Mouse (Mus musculus): ENCODE data around the gene Kremen2. TPM values are rescaled to one million over a fixed set of nuclear protein-coding genes. Genes with fewer than 3 reads are reported as not detected.

Gene Kremen2
- polyA plus RNA-seq, 1 experiment from 2014 or later, result 1.9 TPM

- Histone ChIP-seq H3K36me3 (peaks cover 26% of the 10 kb centered on the region), H3K9me3 (no peaks in the 10 kb centered on the region), H3K27me3 (ENCODE audit: insufficient read depth, poor library complexity, severe bottlenecking) (peaks cover 79% of the 10 kb centered on the region), H3K4me3 (peak overlapping the region; percentile 68), H3K27ac (peak overlapping the region; percentile 72), H3K4me1 (peaks cover 43% of the 10 kb centered on the region)
- WGBS, result under 1% methylated on average over 48 of the region's 48 CpGs
- DNase-seq (ENCODE audit: low spot score), result peak; percentile 75
These were observed 6.2 kb downstream of the Kremen2 start for GRCm38 (mm10) chr17:23739202-23740135.

- peak; percentile 69 for DNase-seq (ENCODE audit: low spot score)
- Histone ChIP-seq H3K27ac (no peak overlapping the region), H3K36me3 (peaks cover 31% of the 10 kb centered on the region), H3K4me1 (peaks cover 40% of the 10 kb centered on the region), H3K4me3 (peak overlapping the region; percentile 68), H3K9me3 (no peaks in the 10 kb centered on the region), H3K27me3 (ENCODE audit: insufficient read depth, poor library complexity, severe bottlenecking) (peaks cover 72% of the 10 kb centered on the region)
- 33% methylated on average over 2 of the region's 2 CpGs for WGBS
These were observed 6.8 kb downstream of the Kremen2 start for GRCm38 (mm10) chr17:23738836-23739201.

- Histone ChIP-seq H3K4me1 (peaks cover 40% of the 10 kb centered on the region), H3K9me3 (no peaks in the 10 kb centered on the region), H3K36me3 (peaks cover 37% of the 10 kb centered on the region), H3K4me3 (no peak overlapping the region), H3K27me3 (ENCODE audit: insufficient read depth, poor library complexity, severe bottlenecking) (peaks cover 62% of the 10 kb centered on the region), H3K27ac (no peak overlapping the region)
- 62% methylated on average over 15 of the region's 15 CpGs for WGBS
- peak; percentile 71 for DNase-seq (ENCODE audit: low spot score)
These were observed 7.9 kb downstream of the Kremen2 start for GRCm38 (mm10) chr17:23737493-23738445.

GRCm38 (mm10) chr17:23734341-23734740, 11.3 kb downstream of the Kremen2 start:
- Histone ChIP-seq H3K27ac (no peak overlapping the region), H3K27me3 (ENCODE audit: insufficient read depth, poor library complexity, severe bottlenecking) (peaks cover 35% of the 10 kb centered on the region), H3K36me3 (peaks cover 40% of the 10 kb centered on the region), H3K9me3 (no peaks in the 10 kb centered on the region), H3K4me1 (peaks cover 15% of the 10 kb centered on the region), H3K4me3 (no peak overlapping the region)
- WGBS, result 92% methylated on average over 1 of the region's 1 CpGs
- no peak for DNase-seq (ENCODE audit: low spot score)

GRCm38 (mm10) chr17:23730441-23730840, 15.2 kb downstream of the Kremen2 start:
- Histone ChIP-seq H3K4me1 (peaks cover 19% of the 10 kb centered on the region), H3K4me3 (no peak overlapping the region), H3K27me3 (ENCODE audit: insufficient read depth, poor library complexity, severe bottlenecking) (peaks cover 2% of the 10 kb centered on the region; the same call in 1 of the 2 replicates), H3K9me3 (no peaks in the 10 kb centered on the region), H3K27ac (no peak overlapping the region), H3K36me3 (peaks cover 20% of the 10 kb centered on the region)
- DNase-seq (ENCODE audit: low spot score), result no peak
- 65% methylated on average over 1 of the region's 1 CpGs for WGBS

- H3K27ac ChIP-seq, result peak overlapping the region; percentile 97
- H3K4me3 ChIP-seq, result peak overlapping the region; percentile 89
- WGBS, result 1% methylated on average over 20 of the region's 20 CpGs
- peak; percentile 97 for DNase-seq (ENCODE audit: low spot score)
- peaks cover 2% of the 10 kb centered on the region; the same call in 1 of the 2 replicates for H3K27me3 ChIP-seq (ENCODE audit: insufficient read depth, poor library complexity, severe bottlenecking)
- H3K4me1 ChIP-seq, result peaks cover 23% of the 10 kb centered on the region
- H3K9me3 ChIP-seq, result no peaks in the 10 kb centered on the region
- no peaks in the 10 kb centered on the region for H3K36me3 ChIP-seq
These were observed 18.9 kb downstream of the Kremen2 start for GRCm38 (mm10) chr17:23726758-23727142.

- WGBS, result 1% methylated on average over 73 of the region's 73 CpGs
These were observed 19.5 kb downstream of the Kremen2 start, which contains the start of gene Pkmyt1 for GRCm38 (mm10) chr17:23725999-23726757. Gene Pkmyt1 (plus strand): TSS chr17:23726336.

GRCm38 (mm10) chr17:23725477-23725876, 20.2 kb downstream of the Kremen2 start:
- H3K9me3 ChIP-seq, result no peaks in the 10 kb centered on the region
- 50% methylated on average over 4 of the region's 4 CpGs for WGBS

More at GRCm38 (mm10) chr17:23725999-23726757, 19.5 kb downstream of the Kremen2 start, which contains the start of gene Pkmyt1:
- DNase-seq (ENCODE audit: low spot score), result peak; percentile 97
- H3K9me3 ChIP-seq, result no peaks in the 10 kb centered on the region
- H3K36me3 ChIP-seq, result no peaks in the 10 kb centered on the region
- H3K27me3 ChIP-seq (ENCODE audit: insufficient read depth, poor library complexity, severe bottlenecking), result peaks cover 8% of the 10 kb centered on the region; the same call in 1 of the 2 replicates
- peaks cover 23% of the 10 kb centered on the region for H3K4me1 ChIP-seq
- H3K4me3 ChIP-seq, result peak within 1 kb of the TSS; percentile 89
- peak within 1 kb of the TSS; percentile 97 for H3K27ac ChIP-seq

GRCm38 (mm10) chr17:23722376-23723125, 23.1 kb downstream of the Kremen2 start, which contains the start of gene 1520401A03Rik:
Gene 1520401A03Rik (minus strand): TSS chr17:23722783.
- Histone ChIP-seq H3K4me1 (peaks cover 27% of the 10 kb centered on the region), H3K36me3 (no peaks in the 10 kb centered on the region), H3K27ac (no peak within 1 kb of the TSS), H3K9me3 (no peaks in the 10 kb centered on the region), H3K27me3 (ENCODE audit: insufficient read depth, poor library complexity, severe bottlenecking) (peaks cover 31% of the 10 kb centered on the region), H3K4me3 (no peak within 1 kb of the TSS)
- no peak for DNase-seq (ENCODE audit: low spot score)
- 66% methylated on average over 7 of the region's 7 CpGs for WGBS

More at GRCm38 (mm10) chr17:23725477-23725876, 20.2 kb downstream of the Kremen2 start:
- Histone ChIP-seq H3K27ac (peak overlapping the region; percentile 97), H3K4me3 (peak overlapping the region; percentile 89), H3K4me1 (peaks cover 23% of the 10 kb centered on the region), H3K27me3 (ENCODE audit: insufficient read depth, poor library complexity, severe bottlenecking) (peaks cover 13% of the 10 kb centered on the region), H3K36me3 (no peaks in the 10 kb centered on the region)
- no peak for DNase-seq (ENCODE audit: low spot score)

- no peaks in the 10 kb centered on the region for H3K36me3 ChIP-seq
- H3K27me3 ChIP-seq (ENCODE audit: insufficient read depth, poor library complexity, severe bottlenecking), result peaks cover 36% of the 10 kb centered on the region
- DNase-seq (ENCODE audit: low spot score), result no peak
- no peak overlapping the region for H3K4me3 ChIP-seq
- no peaks in the 10 kb centered on the region for H3K9me3 ChIP-seq
- H3K4me1 ChIP-seq, result peaks cover 20% of the 10 kb centered on the region
- WGBS, result 77% methylated on average over 2 of the region's 2 CpGs
- no peak overlapping the region for H3K27ac ChIP-seq
These were observed 23.7 kb downstream of the Kremen2 start for GRCm38 (mm10) chr17:23721886-23722285.

- H3K9me3 ChIP-seq, result no peaks in the 10 kb centered on the region
- H3K27ac ChIP-seq, result no peak overlapping the region
- DNase-seq (ENCODE audit: low spot score), result no peak
- H3K27me3 ChIP-seq (ENCODE audit: insufficient read depth, poor library complexity, severe bottlenecking), result peaks cover 39% of the 10 kb centered on the region
- peaks cover 7% of the 10 kb centered on the region; the same call in 1 of the 2 replicates for H3K4me1 ChIP-seq
- no peak overlapping the region for H3K4me3 ChIP-seq
- no peaks in the 10 kb centered on the region for H3K36me3 ChIP-seq
- WGBS, result 42% methylated on average over 1 of the region's 1 CpGs
These were observed 26.2 kb downstream of the Kremen2 start for GRCm38 (mm10) chr17:23719455-23719854.

Measured in heart, embryonic 10.5 days (tissue).